Mouse (Mus musculus) thymus, postnatal 36 days (tissue): ENCODE results near the gene Ccdc83.

Source experiments
- DNase-seq, 2 experiments: peaks; one replicate each; pipeline ENCODE4 v3.0.0; 2022; ENCODE audit warnings: mixed read lengths in 2 of 2

The Ccdc83 gene

GRCm38 (mm10) chr7:90265289-90265970 is at the start of gene Ccdc83:
Gene Ccdc83, minus strand, starts transcription at chr7:90265777.
- DNase-seq: peak; percentile 59 to 66

DNA sequence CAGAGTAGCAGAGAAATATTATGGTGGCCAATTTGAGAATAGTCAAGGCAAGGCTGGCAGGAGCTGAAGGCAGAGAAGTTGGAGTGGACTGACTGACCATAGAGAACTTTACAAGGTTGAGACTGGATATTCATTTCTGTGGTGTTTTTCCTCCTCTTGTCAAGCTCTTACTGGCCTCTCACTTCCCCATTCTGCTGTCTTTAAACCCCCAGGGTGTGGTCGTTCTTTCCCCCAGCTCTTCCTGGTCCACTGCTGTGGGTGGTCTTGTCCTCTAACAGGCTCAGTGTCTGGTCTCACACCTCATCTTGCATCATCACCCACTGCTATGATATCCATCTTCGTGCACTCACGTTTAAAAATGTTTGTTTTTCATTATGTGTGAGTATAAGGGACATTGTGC is 47.8 kb upstream of the Ccdc83 start:
- DNase-seq: no peak

- DNase-seq: no peak
Observed at GRCm38 (mm10) chr7:90312151-90312883, 46.7 kb upstream of the Ccdc83 start.

DNA sequence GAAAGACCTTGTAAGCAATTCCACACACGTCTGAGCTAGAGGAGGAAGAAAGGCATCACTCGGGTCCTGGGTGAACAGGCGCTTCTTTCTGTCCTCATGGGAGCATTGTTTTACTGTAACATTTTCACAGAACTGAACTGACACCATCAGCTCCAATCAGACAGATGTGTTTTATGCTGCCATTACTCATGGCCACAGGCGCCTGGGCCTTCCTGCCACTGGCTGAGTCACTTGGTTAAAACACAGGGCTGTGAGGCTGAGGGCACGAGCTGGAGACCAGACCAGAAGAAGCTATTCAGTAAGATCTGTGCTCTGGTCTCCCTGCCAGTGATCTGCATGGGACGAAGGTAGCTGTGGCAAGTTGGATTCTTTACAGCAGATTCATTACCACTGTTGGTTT is 42.4 kb upstream of the Ccdc83 start:
- no peak for DNase-seq

DNA sequence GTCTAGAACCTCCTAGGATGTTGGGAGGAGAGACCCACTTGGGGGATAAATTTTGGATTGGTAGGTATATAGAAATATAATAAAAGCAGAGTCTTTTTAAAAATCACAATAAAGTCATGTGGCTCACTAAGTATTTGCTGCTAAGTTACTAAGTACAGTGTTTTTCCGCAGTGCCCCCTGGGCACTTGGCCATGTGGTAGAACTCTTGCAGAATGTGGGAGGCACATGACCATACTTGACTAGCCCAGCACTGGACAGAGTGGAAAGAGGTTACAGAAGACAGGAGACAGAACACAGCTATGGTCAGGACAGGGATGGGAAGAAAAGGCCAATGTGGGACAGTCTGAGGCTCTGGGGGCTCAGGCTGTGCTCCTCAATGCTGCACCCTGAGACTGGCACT is 41.4 kb upstream of the Ccdc83 start:
- no peak for DNase-seq

- DNase-seq: no peak
Observed at GRCm38 (mm10) chr7:90306079-90306478, 40.5 kb upstream of the Ccdc83 start.

GRCm38 (mm10) chr7:90302647-90303552 is 37.3 kb upstream of the Ccdc83 start:
- peak; percentile 61 to 67 for DNase-seq

DNA sequence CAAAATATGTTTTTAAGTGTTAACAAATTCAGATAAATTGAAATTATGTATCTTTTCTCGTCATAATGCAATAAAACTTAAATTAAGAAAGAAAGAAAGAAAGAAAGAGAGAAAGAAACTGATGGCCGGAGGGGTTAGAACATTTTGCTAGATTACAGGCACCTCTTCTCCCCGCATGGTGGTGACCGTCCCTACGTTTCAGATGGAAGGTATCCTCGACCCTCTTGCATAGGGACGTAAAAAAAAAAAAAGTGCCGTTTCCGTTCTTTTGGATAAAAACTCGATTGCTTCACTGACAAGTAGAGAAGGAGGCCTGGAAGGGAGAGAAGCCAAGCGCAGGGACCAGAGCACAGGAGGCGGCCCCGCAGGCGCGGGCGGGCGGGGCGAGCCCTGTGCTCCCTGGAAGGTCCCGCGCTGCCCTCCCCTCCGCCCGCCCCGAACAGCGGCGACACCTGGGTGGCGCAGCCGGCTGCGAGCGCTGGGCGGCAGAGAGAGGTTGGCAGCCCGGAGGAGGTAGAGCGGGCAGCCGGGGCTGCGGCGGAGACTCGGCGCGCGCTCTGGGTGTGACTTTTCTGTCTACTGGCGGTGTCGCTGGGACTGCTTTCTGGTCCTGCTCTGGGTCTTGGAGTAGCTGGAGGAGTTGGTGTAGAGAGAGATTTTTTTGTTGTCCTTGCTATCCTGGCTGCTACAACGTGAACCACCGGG is 36.5 kb upstream of the Ccdc83 start, which contains the start of gene Sytl2:
Gene Sytl2, plus strand, starts transcription at position 311 of the 705 bp plus-strand sequence.
- DNase-seq: peak; percentile 81 to 85

GRCm38 (mm10) chr7:90291885-90292284 is 26.3 kb upstream of the Ccdc83 start:
- DNase-seq: no peak

GRCm38 (mm10) chr7:90284793-90285192 is 19.2 kb upstream of the Ccdc83 start:
- DNase-seq: no peak

DNA sequence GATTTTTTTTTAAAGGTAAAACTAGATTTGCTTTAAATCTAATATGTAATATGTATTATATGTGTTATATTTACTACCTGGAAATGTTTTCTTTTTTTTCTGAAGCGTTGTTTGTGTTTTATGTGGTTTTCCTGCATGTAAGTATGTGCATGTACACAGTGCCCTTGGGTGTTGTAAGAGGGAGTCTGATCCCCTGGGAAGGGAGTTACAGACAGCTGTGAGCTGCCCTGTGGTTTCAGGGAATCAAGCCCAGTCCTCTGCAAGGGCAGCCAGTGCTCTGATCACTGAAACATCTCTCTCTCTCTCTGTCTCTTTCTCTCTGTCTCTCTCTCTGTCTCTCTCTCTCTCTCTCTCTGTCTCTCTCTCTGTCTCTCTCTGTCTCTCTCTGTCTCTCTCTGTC is 17.2 kb upstream of the Ccdc83 start:
- DNase-seq: no peak

GRCm38 (mm10) chr7:90281759-90282546 is 16.4 kb upstream of the Ccdc83 start:
- no peak for DNase-seq

DNA sequence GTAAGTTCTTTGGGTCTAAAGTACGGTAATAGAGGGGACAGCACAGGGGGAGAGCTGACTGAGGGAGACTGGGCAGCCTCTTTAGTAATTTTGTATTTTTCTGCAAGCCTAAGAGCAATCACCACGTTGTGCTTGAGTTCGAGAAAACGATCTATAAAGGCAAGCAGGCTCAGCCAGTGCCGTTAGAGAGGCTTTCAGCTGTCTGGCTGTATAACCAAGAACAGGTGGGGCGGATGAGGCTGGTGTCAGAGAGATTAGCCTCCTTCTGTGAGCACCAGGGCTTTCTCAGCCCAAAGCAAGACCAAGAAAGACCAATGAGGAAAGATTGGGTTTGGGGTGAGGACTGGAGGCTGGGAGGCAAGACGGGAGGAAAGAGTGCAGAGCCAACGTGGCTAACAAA is 15.3 kb upstream of the Ccdc83 start:
- DNase-seq: no peak

- DNase-seq: peak; percentile 61 to 63
Observed at GRCm38 (mm10) chr7:90280274-90280875, 14.8 kb upstream of the Ccdc83 start.

DNA sequence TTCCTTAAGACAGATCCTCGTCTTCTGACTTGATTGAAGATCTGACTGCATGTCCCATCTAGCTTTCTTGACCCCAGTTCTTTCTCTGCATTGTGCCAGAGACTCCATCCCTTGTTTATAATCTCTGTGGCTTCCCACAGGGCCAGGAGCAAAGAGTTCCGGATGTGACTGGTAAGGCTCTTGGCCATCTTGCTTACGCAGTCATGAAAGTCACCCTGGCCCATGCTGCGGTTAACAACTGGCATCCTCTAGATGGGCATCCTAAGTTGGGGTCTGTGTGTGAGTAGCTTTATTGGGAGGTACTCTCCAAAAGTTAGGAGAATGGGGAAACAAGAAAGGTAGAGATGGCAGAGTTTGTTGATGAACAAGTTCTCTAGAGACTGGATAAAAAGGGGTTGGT is 13.6 kb upstream of the Ccdc83 start:
- no peak for DNase-seq

- DNase-seq: no peak
Observed at GRCm38 (mm10) chr7:90277769-90278168, 12.2 kb upstream of the Ccdc83 start.

- no peak for DNase-seq
Observed at GRCm38 (mm10) chr7:90277246-90277645, 11.7 kb upstream of the Ccdc83 start.

GRCm38 (mm10) chr7:90274561-90275100 is 9.1 kb upstream of the Ccdc83 start:
- DNase-seq: no peak

GRCm38 (mm10) chr7:90270141-90270540 is 4.6 kb upstream of the Ccdc83 start:
- no peak for DNase-seq

DNA sequence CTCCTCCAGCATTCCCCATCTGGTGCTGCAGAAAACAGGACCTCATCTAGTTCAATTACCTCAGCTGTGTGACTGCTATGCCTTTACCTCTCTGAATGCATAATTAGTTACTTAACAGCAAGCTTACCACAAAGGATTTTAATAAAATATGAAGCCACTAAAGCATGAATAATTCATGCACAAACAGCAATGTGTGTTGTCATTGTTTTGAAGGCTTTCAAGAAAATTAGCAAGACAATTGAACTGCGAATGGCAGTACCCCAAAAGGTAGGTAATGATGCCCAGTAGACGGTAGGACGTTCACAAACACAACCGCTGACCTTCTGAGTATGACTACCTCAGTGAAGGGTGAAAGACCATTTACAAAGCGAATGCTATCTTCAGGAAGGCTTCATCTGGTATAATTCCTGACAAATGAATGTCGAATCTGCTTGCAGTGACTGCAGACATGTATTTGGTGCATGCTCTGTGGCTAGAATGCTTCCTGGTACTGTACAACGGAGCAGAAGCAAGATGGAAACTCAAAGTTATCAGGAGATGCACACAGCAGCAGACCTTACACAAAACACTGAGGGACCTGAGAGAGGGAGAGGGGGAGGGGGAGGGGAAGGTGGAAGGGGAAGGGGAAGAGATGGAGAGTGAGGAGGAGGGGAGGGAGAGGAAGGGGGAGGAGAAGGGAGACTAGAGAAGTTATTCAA is 3.5 kb downstream of the Ccdc83 start:
- no peak for DNase-seq
